Mouse (Mus musculus) megakaryocyte progenitor cell, adult 5-6 weeks (primary cell): ENCODE results near the gene Arl15. TPM values are rescaled to one million over a fixed set of nuclear protein-coding genes. Genes with fewer than 3 reads are reported as not detected.

Experiments used
- ATAC-seq: replicated peaks from 2 replicates; pipeline ENCODE4 v1.8.0; 2016; ENCODE audit warnings: mild to moderate bottlenecking, moderate TSS enrichment, inconsistent platforms; ENCODE audit not compliant: poor library complexity
- total RNA-seq, 2 experiments: library from RNA; stranded (forward) in 1 of 2; stranded (reverse) in 1 of 2; fragments of 157-497, 149-512 nt in 1 of 2; fragments of 200-1000 nt in 1 of 2; gene quantifications; 2 replicates each; pipeline versions ENCODE4 v1.2.3 to v1.2.4; 2015 to 2017

Arl15 gene
- total RNA-seq, 2 experiments from 2014 or later, result 14.9 to 17.5 TPM

DNA sequence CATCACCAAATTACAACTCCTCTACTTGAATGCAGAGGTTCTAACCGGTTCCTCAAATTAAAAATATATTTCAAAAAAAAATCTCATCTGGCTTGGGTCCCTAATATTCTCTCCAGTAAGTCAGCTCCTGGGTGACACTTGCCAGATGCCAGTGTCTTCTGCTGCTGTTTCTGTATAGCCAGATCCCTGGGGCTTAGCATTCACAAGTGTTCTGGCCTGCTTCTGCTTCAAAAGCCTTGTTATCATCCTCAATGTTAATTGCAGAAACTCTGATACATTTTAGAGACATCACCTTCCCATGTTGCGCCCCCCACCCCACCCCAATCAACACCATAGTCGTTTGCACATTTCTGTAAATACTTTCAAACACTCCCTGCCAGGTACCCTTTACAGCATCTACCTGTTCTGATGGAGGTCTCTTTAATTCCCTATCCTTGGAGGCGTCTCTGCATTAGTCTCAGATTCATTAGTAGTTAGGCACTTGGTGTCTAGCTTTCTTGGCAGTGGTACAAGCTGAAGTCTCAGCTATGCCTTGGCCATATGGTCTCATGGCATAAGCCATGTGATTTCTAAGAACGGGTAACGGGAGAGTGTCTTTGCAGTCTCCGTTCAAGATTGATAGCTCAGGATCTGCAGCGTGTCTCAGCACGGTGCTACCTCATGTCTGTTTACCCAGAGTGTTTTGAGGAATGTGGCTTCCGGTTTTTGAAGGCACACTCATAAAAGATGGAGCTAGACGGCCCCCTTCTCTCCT, 336.4 kb downstream of the Arl15 start:
- no peak for ATAC-seq

DNA sequence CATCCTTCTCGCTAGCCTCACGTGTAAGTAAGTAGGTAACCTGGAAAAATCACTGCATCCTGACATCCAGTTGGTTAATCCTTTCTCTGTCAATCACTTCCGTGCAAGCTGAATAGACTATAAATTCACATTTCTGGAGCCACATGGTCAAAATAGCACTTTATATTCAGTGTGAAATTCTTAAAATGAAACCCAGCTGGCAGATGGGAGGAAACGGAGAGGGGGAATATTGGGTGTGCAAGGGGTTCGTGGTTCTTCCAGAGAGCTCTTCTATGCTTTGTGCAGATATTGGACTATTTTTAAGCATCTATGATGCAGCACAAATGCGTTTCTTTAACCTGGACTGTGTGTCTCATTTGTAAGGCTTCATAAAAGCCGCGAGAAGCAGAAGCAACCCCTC, 344.6 kb downstream of the Arl15 start:
- no peak for ATAC-seq

DNA sequence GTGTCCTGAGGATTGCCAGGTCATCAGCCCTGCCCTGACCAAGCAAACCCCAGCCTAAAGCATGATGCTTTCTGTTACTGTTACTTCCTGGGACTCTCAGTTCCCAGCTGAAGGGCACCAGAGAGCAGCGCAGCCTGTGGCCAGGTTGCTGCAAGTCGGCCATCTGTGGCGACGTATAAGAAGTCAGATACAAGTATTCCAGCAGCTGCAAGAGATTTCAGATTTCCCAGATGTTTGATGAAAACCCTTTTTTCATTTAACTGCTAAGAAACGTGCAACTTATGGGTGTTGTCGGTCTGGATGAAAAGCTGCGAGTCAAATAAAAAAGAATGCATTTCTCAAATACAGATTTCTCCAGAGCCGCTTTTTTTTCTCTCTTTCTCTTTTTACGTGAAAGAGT, 345.3 kb downstream of the Arl15 start:
- no peak for ATAC-seq

DNA sequence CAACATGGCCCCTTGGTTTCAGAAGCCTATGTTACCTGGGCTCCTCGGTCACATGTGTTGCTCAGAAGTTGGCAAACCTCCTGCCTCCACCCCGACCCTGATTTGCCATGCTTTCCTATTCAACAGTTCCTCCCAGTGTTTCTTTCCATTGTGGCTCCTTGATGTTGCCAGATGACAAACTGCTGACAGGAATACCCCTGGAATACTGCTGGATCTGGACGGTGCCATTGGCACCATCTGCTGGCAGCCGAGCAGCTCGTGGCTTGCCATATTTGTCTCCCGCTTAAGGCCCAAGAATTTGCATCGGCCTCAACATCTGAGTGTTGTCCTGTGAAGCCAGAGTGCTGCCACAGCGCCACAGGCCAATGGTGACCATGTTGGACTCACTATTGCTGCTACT, 348.5 kb downstream of the Arl15 start:
- 0 out of 2 replicates have a peak, but pooled peaks have one; percentile 6 for ATAC-seq

DNA sequence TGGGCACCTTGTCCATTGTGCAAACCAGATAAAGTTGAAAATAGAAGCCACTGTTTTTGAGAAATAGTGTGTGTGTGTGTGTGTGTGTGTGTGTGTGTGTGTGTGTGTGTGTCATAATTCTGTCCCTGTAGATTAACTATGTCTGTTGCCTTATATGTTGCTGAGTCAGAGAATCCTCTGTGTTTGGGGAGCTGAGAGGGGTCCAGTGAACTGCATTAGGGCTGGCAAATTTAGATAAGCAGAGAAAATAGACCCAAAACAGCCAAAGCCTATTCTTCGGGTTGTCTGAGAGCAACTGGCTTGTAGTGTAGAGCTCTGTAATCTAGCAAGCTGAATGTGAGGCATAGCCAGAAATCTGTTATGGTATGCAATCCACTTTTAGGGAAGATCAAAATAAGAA, 348.9 kb downstream of the Arl15 start:
- ATAC-seq, result peak; percentile 55; the same call in 1 of the 2 replicates

DNA sequence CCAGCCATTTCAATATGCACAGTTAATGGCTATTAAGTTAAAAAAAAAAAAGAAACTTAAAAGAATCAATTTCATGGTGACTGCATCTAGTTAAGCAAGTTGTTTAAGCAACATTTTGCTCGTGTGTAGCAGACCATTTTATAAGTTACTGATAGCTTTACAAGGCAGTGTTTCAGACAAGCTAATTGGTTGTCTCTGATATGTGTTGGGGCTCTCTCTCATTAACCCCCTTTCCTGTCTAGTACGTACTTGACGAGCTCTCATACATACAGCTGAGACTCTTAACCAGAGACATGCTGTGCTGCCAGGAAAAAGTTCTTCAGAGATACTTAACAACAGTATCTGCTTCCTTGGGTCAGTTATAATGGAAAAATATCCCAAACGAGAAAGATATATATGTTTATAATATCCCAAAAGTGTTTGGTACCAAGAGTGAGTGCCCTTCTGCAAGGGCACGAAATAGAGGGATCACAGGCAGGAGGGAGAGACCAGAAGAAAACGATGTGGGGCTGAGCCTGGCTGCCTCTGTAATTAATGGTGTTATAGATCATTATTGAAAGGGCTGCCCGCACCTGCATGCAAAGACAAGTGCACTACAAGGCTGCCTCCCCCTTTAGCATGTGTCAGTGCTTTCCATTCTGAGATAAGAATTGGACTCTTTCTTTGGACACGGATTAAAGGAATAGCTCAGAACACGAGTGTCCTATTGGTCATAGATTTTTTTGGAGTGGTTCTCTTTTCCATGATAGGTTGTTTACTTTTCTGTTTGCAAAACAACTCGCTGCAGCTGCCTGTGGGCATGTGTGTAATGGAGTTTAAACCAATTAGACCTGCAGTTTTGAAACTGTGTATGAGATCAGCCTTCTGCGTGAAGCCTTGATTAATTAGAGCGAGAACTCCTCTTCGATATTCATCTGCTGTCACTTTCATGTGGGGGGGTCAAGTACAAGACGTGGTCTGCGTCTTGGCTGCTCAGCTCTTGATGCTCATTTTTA, 350.0 kb downstream of the Arl15 start:
- no peak for ATAC-seq

DNA sequence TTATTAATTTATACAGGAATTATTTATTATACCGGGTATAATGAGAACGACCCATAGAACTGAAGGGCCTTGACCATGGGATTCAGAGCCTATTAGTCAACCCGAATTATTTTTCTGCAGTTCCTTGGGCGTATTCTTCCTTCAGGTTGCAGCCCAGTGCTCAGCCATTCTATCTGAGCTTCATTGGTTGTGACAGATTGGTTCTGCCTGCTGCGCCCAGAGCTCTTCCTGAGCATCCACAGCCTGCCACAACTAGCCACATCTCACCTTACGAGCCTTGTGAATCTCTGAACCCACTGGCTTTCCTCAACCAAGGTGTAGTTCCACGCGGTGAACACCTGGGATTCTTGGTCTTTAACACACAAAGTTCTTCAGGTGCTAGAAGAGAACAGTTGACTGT, 350.9 kb downstream of the Arl15 start:
- ATAC-seq, result no peak

DNA sequence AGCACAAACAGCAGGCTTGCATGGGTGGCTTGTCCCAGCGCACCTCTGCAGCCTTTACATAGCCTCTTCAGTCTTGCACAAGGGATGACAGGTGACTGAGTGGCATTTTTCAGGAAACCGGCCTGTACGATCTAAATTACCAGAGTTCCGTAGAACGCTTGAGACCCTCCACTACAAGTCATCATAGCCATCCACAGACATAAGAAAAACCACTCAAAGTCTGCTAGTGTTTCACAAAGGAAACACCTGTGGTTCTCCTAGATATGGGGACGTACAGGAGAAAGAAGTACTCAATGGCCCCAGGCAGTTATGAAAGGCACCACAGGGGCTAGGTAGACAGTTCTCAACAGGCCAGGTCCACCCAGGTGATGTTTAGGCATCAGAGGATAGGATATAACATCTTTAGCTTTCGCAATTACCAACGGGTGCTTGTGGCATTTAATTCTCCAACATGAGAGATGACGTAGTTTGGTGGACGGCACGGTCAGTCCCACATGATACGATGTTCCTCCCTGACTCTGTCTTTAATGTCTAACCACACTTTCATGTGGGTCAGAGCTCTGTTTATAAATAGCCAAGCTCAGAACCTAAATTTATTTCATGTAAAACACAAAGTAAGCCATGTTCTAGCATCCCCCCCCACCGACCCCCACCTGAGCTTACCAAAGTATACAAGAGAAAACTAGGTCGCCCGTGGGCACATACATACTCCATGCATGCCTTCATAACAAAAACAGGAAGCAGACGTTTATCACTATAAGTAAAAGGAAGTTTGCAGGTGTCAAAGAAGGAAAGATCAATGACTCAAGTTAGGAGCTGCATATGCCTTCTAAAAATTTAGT, 356.8 kb downstream of the Arl15 start:
- 0 out of 2 replicates have a peak, but pooled peaks have one; percentile 29 for ATAC-seq

DNA sequence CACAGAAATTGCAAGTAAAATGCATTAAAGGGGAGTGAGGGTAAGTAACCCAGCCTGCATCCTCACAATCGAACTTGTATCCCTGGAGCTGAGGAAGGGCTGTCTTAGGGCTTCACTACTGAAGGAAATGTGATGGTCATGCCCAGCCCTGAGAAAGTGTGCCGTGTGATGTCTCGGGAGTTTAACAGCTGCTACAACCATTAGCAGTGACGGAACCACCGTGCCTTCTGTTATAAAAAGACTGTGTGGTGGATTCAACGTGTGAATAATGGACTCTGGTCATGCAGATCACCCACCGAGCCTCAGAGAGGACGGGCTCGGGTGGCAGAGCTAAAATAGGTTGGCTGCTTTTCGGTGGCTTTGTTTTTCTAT, 357.4 kb downstream of the Arl15 start:
- ATAC-seq, result no peak

DNA sequence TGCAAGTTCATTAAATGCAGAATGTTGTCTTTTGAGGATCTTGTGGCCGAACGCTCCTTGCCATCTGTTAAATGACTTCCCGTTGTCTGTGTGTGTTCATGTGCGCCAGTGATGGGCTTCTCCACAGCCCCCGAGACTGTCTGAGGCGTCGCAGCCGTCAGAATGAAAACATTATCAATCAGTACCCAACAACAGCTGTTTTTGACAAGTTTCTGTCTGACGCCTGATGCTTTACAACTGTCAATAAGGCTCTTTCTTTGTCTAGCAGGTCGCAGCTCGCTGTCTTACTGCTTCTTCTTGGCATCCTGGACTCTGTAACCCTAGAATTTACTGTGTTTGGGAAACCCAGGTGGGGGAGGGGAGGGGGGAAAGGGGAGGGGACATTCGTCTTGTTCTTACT, 362.4 kb downstream of the Arl15 start:
- ATAC-seq, result no peak

DNA sequence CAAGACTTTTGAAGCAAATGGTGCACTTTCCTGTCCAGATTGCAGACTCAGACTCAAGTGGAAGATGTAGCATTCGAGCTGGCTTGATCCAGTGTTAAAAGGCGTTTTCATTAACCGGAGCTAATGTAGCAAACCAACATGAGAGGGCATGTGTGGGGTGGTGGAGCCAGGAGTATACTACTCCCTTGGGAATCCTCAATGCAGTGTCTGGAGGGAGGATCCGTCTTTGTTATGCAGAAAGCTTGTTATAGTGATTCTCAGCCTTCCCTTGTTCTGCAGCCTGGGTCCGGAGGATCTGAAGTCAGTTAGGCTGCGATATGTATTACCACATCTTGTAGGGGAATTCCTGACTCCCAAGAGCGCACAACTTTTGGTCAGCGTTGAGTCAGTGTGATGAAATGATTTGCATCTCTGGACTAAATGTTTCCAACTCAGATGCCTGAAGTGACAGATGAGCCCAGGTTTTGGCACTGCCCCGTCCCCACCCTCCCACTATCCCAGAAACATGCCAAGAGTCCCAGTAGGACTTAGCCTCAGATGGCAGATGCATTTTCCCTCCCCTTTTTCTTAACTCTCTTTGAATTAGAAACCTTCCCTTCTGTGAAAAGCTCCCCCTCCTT, 363.9 kb downstream of the Arl15 start:
- no peak for ATAC-seq

DNA sequence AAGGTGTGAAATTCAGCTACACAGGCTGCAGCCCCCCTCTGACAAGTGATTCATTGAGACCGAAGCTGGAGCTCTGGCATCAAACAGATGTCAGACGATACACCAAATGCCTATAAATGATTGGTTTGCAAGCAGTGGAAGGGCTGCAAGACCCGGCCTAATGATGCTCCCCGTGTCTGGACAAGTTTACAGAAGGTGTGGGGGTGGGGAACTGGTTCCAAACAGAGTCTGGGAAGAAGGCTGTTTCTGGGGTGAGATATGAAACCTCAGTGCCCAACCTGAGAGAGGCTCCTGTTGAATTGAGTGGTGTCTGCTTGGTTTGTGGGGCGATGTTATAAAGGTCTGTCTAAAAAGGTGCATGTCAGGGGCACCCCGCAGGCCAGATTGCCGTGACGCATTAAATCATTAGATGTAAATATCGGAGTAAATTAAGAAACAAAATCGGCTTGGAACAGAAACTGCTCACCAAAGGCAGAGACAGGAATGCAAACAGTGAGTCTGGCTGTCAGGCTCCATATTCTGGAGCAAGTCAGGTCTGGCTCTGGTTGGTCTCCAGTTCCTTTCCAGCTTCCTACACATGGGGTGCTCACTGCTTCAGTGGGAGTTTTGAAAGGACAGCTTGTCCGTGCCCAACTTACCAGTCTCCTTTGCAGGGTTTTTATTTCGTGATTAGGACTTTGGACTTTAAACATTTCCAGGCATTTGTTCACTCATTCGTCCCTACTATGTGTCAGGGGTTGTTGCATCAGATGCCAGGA, 365.5 kb downstream of the Arl15 start:
- ATAC-seq, result no peak

DNA sequence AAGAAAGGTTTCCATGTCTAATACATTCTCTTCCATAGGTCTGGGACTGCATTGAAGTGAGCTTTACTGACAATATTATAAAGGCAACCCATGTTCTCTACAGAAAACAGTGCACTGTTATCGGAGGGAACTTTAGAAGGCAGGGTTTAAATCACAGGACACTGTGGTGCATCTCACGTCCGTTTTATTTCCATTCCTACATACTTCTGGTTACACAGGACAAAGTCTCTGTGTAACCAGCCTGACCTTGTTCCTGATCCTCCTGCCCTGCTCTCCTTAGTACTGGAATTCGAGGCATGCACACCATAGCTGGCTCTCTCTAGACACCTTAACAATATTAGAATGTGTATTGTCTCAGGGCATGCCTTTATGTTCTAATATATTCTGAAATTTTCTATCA, 368.4 kb downstream of the Arl15 start:
- no peak for ATAC-seq

DNA sequence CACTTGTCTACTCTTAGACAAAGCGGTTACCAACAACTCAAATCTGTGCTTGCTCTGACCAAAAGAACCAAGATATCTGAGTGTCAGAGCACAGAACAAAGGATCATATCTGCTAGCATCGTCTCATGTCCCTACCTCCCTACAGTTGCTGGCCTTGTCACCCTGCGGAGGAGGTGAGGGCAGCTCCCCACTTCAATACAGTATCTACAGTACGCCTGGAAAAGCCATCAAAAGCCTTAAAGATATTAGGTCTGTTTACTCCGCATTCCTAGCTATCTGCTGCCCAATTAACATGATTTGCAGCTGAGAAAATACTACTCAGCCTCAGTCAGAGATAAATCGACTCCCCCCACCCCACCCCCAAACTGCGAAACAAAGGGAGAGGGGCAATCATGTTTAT, 371.3 kb downstream of the Arl15 start:
- ATAC-seq, result no peak

DNA sequence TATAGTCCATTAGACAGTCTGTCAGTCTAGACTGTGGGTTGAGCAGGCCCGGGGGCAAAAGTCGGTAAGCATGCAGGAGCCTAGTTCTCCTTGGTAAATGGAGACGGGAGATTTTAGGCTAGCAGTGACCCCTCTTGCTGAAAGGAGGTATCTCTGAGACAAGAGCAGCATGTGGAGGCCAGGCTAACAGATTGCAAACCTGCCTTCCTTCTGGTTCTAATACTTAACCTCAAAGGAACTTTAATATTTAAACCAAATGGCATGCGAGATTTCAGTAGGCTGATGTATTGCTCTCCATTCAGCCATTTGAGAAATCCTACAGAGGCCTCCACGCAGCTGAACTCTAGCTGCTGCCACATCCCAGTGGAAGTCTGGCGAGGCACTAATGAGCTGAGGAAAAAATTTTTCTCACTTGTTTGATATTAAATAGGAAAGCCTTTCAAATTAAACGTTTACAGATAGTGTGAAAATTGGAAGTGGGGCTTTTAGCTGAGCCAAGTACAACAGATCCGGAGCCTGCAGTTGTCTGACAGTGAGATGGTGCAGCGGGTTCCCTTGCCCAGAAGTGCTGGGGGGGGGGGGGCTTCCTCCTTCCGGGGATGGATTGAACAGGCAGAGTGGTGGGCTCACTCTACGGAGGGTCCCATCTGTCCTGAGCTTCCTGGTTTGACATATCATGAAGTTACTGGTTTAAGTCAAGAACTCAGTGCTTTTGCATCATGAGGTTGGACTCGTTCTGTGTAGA, 372.3 kb downstream of the Arl15 start:
- ATAC-seq, result no peak

DNA sequence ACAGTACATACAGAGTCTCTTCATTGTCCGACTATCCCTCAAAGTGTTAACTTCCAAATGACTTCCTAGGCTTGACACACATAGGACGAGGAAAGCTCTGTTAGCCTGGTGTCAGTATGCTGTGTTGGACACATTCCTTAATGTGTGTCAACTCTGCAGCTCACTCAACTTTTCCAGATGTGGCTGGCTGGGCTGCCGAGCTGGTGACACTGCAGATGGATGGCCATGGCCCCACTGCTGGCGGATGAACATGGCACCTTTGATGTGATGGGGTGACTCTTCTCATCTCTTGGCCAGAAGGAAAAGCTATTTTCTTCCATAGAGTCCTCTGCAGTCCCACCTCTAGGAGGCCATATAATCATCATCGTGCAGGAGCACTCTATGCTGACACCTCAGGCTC, 375.8 kb downstream of the Arl15 start:
- ATAC-seq, result no peak

DNA sequence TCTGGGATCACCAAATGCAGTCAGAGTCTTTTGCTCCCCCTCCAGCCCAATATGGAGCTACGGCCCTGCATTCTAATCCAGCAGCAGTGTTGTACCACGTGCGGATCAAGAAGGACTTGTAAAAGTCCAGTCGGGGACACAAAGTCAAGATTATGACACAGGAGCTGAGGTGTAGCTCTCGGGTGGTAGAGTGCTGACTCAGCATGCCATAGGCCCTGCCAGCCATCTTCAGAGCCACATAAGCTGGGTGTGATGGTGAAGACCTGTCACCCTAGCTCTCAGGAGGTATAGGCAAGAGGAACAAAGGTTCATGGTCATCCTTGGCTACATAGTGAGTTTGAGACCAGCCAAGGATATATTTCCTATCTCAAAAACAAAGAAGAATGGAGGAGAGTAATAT, 377.2 kb downstream of the Arl15 start:
- ATAC-seq, result no peak

DNA sequence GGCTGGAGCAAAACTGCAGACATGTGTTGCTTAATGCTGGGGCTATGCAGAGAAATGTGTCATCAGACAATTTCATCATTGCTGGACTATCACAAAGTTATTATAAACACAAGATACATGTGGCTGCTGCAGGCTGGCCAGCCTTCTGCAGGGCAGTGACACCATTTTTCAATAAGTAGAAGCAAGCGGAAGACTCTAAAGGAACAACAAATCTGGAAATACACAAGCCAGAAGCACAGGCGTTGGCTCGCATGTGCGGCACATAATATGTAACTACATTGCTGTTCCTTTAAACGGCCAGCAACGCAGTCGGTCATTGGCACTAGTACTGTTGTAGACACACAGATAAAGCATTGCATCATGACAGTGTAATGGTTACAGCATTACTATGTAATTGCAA, 393.8 kb downstream of the Arl15 start:
- no peak for ATAC-seq

DNA sequence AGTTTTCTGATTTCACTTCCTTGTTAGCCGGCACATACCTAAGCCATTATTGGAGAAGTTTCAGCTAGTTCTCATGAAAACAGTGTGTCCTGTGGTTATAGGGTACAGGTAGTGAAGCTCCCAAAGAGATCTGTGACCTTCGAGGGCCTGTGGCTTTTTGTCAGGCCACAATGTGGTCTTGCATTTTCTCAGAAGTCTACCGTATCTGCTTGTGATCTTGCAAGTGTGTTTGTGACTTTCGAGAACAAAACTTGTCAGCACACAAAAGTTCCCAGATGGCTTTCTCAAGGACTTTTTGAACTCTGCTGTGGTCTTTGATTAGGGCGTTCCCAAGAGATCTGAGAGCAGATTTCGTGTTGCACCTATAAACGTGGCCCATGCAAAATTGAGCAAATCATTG, 394.5 kb downstream of the Arl15 start:
- ATAC-seq, result no peak
